Mouse (Mus musculus): ENCODE data around the gene Nmt1. TPM values are rescaled to one million over a fixed set of nuclear protein-coding genes. Genes with fewer than 3 reads are reported as not detected.

The Nmt1 gene
- polyA plus RNA-seq, 1 experiment from 2014 or later, result 36.7 TPM

- Histone ChIP-seq H3K4me2 (no peak overlapping the region), H3K36me3 (replicated peaks) (peaks cover 55% of the 10 kb centered on the region), H3K27me3 (no peaks in the 10 kb centered on the region), H3K9ac (no peak overlapping the region), H3K9me3 (replicated peaks) (no peaks in the 10 kb centered on the region), H3K27ac (replicated peaks) (no peak overlapping the region), H3K4me3 (replicated peaks) (no peak overlapping the region), H3K4me1 (replicated peaks) (peaks cover 9% of the 10 kb centered on the region; the same call in 1 of the 2 replicates)
- whole genome bisulfite sequencing (ENCODE audit: insufficient replicate concordance), result 90% methylated on average over 3 of the region's 3 CpGs
- no peak for ATAC-seq (ENCODE audit: insufficient read depth)
Measured at GRCm38 (mm10) chr11:103043982-103044381, 16.0 kb downstream of the Nmt1 start.

GRCm38 (mm10) chr11:103046286-103046685 lies 18.3 kb downstream of the Nmt1 start:
- Histone ChIP-seq H3K4me2 (no peak overlapping the region), H3K27ac (replicated peaks) (no peak overlapping the region), H3K4me1 (replicated peaks) (peaks cover under 1% of the 10 kb centered on the region; the same call in 1 of the 2 replicates), H3K9me3 (replicated peaks) (no peaks in the 10 kb centered on the region), H3K36me3 (replicated peaks) (peaks cover 71% of the 10 kb centered on the region), H3K27me3 (no peaks in the 10 kb centered on the region), H3K9ac (no peak overlapping the region), H3K4me3 (replicated peaks) (no peak overlapping the region)
- no peak for ATAC-seq (ENCODE audit: insufficient read depth)
- 75% methylated on average over 8 of the region's 8 CpGs for WGBS (ENCODE audit: insufficient replicate concordance)

GRCm38 (mm10) chr11:103049611-103050010 lies 21.6 kb downstream of the Nmt1 start:
- Histone ChIP-seq H3K9ac (no peak overlapping the region), H3K9me3 (replicated peaks) (no peaks in the 10 kb centered on the region), H3K36me3 (replicated peaks) (peaks cover 78% of the 10 kb centered on the region), H3K27me3 (no peaks in the 10 kb centered on the region), H3K4me1 (replicated peaks) (no peaks in the 10 kb centered on the region; the same call in 1 of the 2 replicates), H3K4me2 (no peak overlapping the region), H3K4me3 (replicated peaks) (no peak overlapping the region), H3K27ac (replicated peaks) (no peak overlapping the region)
- 82% methylated on average over 5 of the region's 5 CpGs for WGBS (ENCODE audit: insufficient replicate concordance)
- no peak for ATAC-seq (ENCODE audit: insufficient read depth)

GRCm38 (mm10) chr11:103050153-103050552 lies 22.2 kb downstream of the Nmt1 start:
- H3K9me3 ChIP-seq (replicated peaks), result no peaks in the 10 kb centered on the region
- peaks cover 78% of the 10 kb centered on the region for H3K36me3 ChIP-seq (replicated peaks)
- H3K4me3 ChIP-seq (replicated peaks), result no peak overlapping the region
- H3K27me3 ChIP-seq, result no peaks in the 10 kb centered on the region
- H3K4me2 ChIP-seq, result no peak overlapping the region
- H3K4me1 ChIP-seq (replicated peaks), result no peaks in the 10 kb centered on the region; the same call in 1 of the 2 replicates
- H3K27ac ChIP-seq (replicated peaks), result no peak overlapping the region
- WGBS (ENCODE audit: insufficient replicate concordance), result 90% methylated on average over 9 of the region's 9 CpGs
- no peak for ATAC-seq (ENCODE audit: insufficient read depth)
- no peak overlapping the region for H3K9ac ChIP-seq

- no peak overlapping the region for H3K4me2 ChIP-seq
- H3K27ac ChIP-seq (replicated peaks), result no peak overlapping the region
- H3K9ac ChIP-seq, result no peak overlapping the region
- WGBS (ENCODE audit: insufficient replicate concordance), result 77% methylated on average over 8 of the region's 8 CpGs
- no peak for ATAC-seq (ENCODE audit: insufficient read depth)
- no peaks in the 10 kb centered on the region for H3K9me3 ChIP-seq (replicated peaks)
- no peak overlapping the region for H3K4me3 ChIP-seq (replicated peaks)
- no peaks in the 10 kb centered on the region; the same call in 1 of the 2 replicates for H3K4me1 ChIP-seq (replicated peaks)
- H3K27me3 ChIP-seq, result no peaks in the 10 kb centered on the region
- H3K36me3 ChIP-seq (replicated peaks), result peaks cover 78% of the 10 kb centered on the region
Measured at GRCm38 (mm10) chr11:103051249-103051691, 23.3 kb downstream of the Nmt1 start.

- H3K36me3 ChIP-seq (replicated peaks), result peaks cover 79% of the 10 kb centered on the region
- H3K27me3 ChIP-seq, result no peaks in the 10 kb centered on the region
- no peak overlapping the region for H3K9ac ChIP-seq
- no peak overlapping the region for H3K27ac ChIP-seq (replicated peaks)
- ATAC-seq (ENCODE audit: insufficient read depth), result no peak
- H3K4me2 ChIP-seq, result no peak overlapping the region
- no peak overlapping the region for H3K4me3 ChIP-seq (replicated peaks)
- no peaks in the 10 kb centered on the region for H3K9me3 ChIP-seq (replicated peaks)
- no peaks in the 10 kb centered on the region; the same call in 1 of the 2 replicates for H3K4me1 ChIP-seq (replicated peaks)
- 86% methylated on average over 6 of the region's 6 CpGs for WGBS (ENCODE audit: insufficient replicate concordance)
Measured at GRCm38 (mm10) chr11:103052078-103052477, 24.1 kb downstream of the Nmt1 start.

- 82% methylated on average over 18 of the region's 18 CpGs for WGBS (ENCODE audit: insufficient replicate concordance)
- no peak for ATAC-seq (ENCODE audit: insufficient read depth)
- no peaks in the 10 kb centered on the region for H3K9me3 ChIP-seq (replicated peaks)
- H3K4me2 ChIP-seq, result no peak overlapping the region
- no peak overlapping the region for H3K27ac ChIP-seq (replicated peaks)
- H3K9ac ChIP-seq, result no peak overlapping the region
- peaks cover 85% of the 10 kb centered on the region for H3K36me3 ChIP-seq (replicated peaks)
- no peak overlapping the region for H3K4me3 ChIP-seq (replicated peaks)
- no peaks in the 10 kb centered on the region; the same call in 1 of the 2 replicates for H3K4me1 ChIP-seq (replicated peaks)
- no peaks in the 10 kb centered on the region for H3K27me3 ChIP-seq
Measured at GRCm38 (mm10) chr11:103053191-103054076, 25.4 kb downstream of the Nmt1 start.

GRCm38 (mm10) chr11:103054798-103055197 lies 26.8 kb downstream of the Nmt1 start:
- Histone ChIP-seq H3K4me1 (replicated peaks) (no peaks in the 10 kb centered on the region; the same call in 1 of the 2 replicates), H3K27ac (replicated peaks) (no peak overlapping the region), H3K36me3 (replicated peaks) (peaks cover 95% of the 10 kb centered on the region), H3K9me3 (replicated peaks) (no peaks in the 10 kb centered on the region), H3K4me3 (replicated peaks) (no peak overlapping the region), H3K4me2 (no peak overlapping the region), H3K27me3 (no peaks in the 10 kb centered on the region), H3K9ac (no peak overlapping the region)
- 50% methylated on average over 6 of the region's 6 CpGs for WGBS (ENCODE audit: insufficient replicate concordance)
- ATAC-seq (ENCODE audit: insufficient read depth), result no peak

GRCm38 (mm10) chr11:103056636-103057035 lies 28.6 kb downstream of the Nmt1 start:
- peaks cover 94% of the 10 kb centered on the region for H3K36me3 ChIP-seq (replicated peaks)

GRCm38 (mm10) chr11:103058499-103059085 lies 30.6 kb downstream of the Nmt1 start:
- 65% methylated on average over 3 of the region's 3 CpGs for WGBS (ENCODE audit: insufficient replicate concordance)
- H3K27me3 ChIP-seq, result no peaks in the 10 kb centered on the region
- H3K9ac ChIP-seq, result no peak overlapping the region
- H3K27ac ChIP-seq (replicated peaks), result no peak overlapping the region
- no peak overlapping the region for H3K4me3 ChIP-seq (replicated peaks)
- no peaks in the 10 kb centered on the region for H3K4me1 ChIP-seq (replicated peaks)
- peaks cover 88% of the 10 kb centered on the region for H3K36me3 ChIP-seq (replicated peaks)
- H3K4me2 ChIP-seq, result no peak overlapping the region
- no peaks in the 10 kb centered on the region for H3K9me3 ChIP-seq (replicated peaks)
- ATAC-seq (ENCODE audit: insufficient read depth), result no peak

More at GRCm38 (mm10) chr11:103056636-103057035, 28.6 kb downstream of the Nmt1 start:
- H3K9ac ChIP-seq, result no peak overlapping the region
- no peaks in the 10 kb centered on the region for H3K9me3 ChIP-seq (replicated peaks)
- H3K4me1 ChIP-seq (replicated peaks), result no peaks in the 10 kb centered on the region
- no peak for ATAC-seq (ENCODE audit: insufficient read depth)
- no peak overlapping the region for H3K4me3 ChIP-seq (replicated peaks)
- WGBS (ENCODE audit: insufficient replicate concordance), result 89% methylated on average over 7 of the region's 7 CpGs
- H3K27me3 ChIP-seq, result no peaks in the 10 kb centered on the region
- H3K4me2 ChIP-seq, result no peak overlapping the region
- H3K27ac ChIP-seq (replicated peaks), result no peak overlapping the region

Measured in liver, embryonic 15.5 days (tissue).